Mouse (Mus musculus) thymus, postnatal 10 days (tissue): ENCODE data around the gene St5.

Experiments used
- DNase-seq, 2 experiments: peaks; one replicate each; pipeline ENCODE4 v3.0.0; 2021; ENCODE audit warnings: low spot score in 2 of 2

Gene St5

GRCm38 (mm10) chr7:109702721-109703120 lies 684 bp downstream of the St5 start:
- no peak for DNase-seq

- no peak for DNase-seq
These were observed 3.2 kb downstream of the St5 start for GRCm38 (mm10) chr7:109700213-109700612.

GRCm38 (mm10) chr7:109695339-109695726 lies 8.1 kb downstream of the St5 start:
- no peak for DNase-seq

GRCm38 (mm10) chr7:109694576-109695338 lies 8.6 kb downstream of the St5 start:
- no peak for DNase-seq

- no peak for DNase-seq
These were observed 12.4 kb downstream of the St5 start for GRCm38 (mm10) chr7:109690961-109691360.

GRCm38 (mm10) chr7:109690101-109690500 lies 13.3 kb downstream of the St5 start:
- no peak for DNase-seq

GRCm38 (mm10) chr7:109686585-109687128 lies 16.7 kb downstream of the St5 start:
- no peak for DNase-seq

- no peak for DNase-seq
These were observed 22.5 kb downstream of the St5 start for GRCm38 (mm10) chr7:109680879-109681278.

- DNase-seq: no peak
These were observed 23.1 kb downstream of the St5 start for GRCm38 (mm10) chr7:109680284-109680683.

- DNase-seq: no peak
These were observed 28.3 kb downstream of the St5 start for GRCm38 (mm10) chr7:109674944-109675628.

- DNase-seq: peak in 1 of 2 experiments; percentile 29
These were observed 31.6 kb downstream of the St5 start for GRCm38 (mm10) chr7:109671581-109672471.

GRCm38 (mm10) chr7:109669426-109670170 lies 33.8 kb downstream of the St5 start:
- no peak for DNase-seq

GRCm38 (mm10) chr7:109666664-109667063 lies 36.7 kb downstream of the St5 start:
- DNase-seq: no peak

- DNase-seq: no peak
These were observed 40.8 kb downstream of the St5 start for GRCm38 (mm10) chr7:109662626-109663025.

- no peak for DNase-seq
These were observed 44.1 kb downstream of the St5 start for GRCm38 (mm10) chr7:109659278-109659677.

- DNase-seq: no peak
These were observed 45.5 kb downstream of the St5 start for GRCm38 (mm10) chr7:109657884-109658283.

- DNase-seq: no peak
These were observed 48.5 kb downstream of the St5 start for GRCm38 (mm10) chr7:109654871-109655270.

GRCm38 (mm10) chr7:109648812-109649594 lies 54.4 kb downstream of the St5 start:
- no peak for DNase-seq

- DNase-seq: no peak
These were observed 56.8 kb downstream of the St5 start for GRCm38 (mm10) chr7:109646574-109646973.

GRCm38 (mm10) chr7:109643305-109643994 lies 60.0 kb downstream of the St5 start:
- no peak for DNase-seq
